Mouse (Mus musculus): ENCODE measurements around the gene Iqcf1.

Iqcf1 gene

GRCm38 (mm10) chr9:106499667-106500066 lies at the start of gene Iqcf1:
Gene Iqcf1, plus strand, starts transcription at chr9:106499967.
- no peak for DNase-seq

GRCm38 (mm10) chr9:106450661-106451060 lies 49.1 kb upstream of the Iqcf1 start:
- peak; percentile 83 for DNase-seq

GRCm38 (mm10) chr9:106451298-106451697 lies 48.5 kb upstream of the Iqcf1 start:
- no peak for DNase-seq

- no peak for DNase-seq
Observed at GRCm38 (mm10) chr9:106451899-106452298, 47.9 kb upstream of the Iqcf1 start.

GRCm38 (mm10) chr9:106452351-106452750 lies 47.4 kb upstream of the Iqcf1 start:
- no peak for DNase-seq

GRCm38 (mm10) chr9:106452821-106453220 lies 46.9 kb upstream of the Iqcf1 start:
- peak; percentile 84 for DNase-seq

GRCm38 (mm10) chr9:106453271-106454070 lies 46.3 kb upstream of the Iqcf1 start, which contains the start of gene Pcbp4:
Gene Pcbp4, plus strand, starts transcription at chr9:106453291.
- peak; percentile 90 for DNase-seq

GRCm38 (mm10) chr9:106454071-106454761 lies 45.6 kb upstream of the Iqcf1 start:
- peak; percentile 75 for DNase-seq

- DNase-seq, result peak; percentile 82
Observed at GRCm38 (mm10) chr9:106454888-106455681, 44.7 kb upstream of the Iqcf1 start.

GRCm38 (mm10) chr9:106456325-106457162 lies 43.2 kb upstream of the Iqcf1 start:
- DNase-seq, result peak; percentile 86

GRCm38 (mm10) chr9:106457163-106457559 lies 42.6 kb upstream of the Iqcf1 start:
- no peak for DNase-seq

GRCm38 (mm10) chr9:106457920-106458319 lies 41.8 kb upstream of the Iqcf1 start:
- no peak for DNase-seq

GRCm38 (mm10) chr9:106459946-106460345 lies 39.8 kb upstream of the Iqcf1 start:
- DNase-seq, result no peak

- DNase-seq, result no peak
Observed at GRCm38 (mm10) chr9:106460401-106461025, 39.3 kb upstream of the Iqcf1 start.

- DNase-seq, result no peak
Observed at GRCm38 (mm10) chr9:106461026-106461415, 38.7 kb upstream of the Iqcf1 start.

GRCm38 (mm10) chr9:106461641-106462429 lies 37.9 kb upstream of the Iqcf1 start:
- no peak for DNase-seq

- no peak for DNase-seq
Observed at GRCm38 (mm10) chr9:106462430-106462800, 37.4 kb upstream of the Iqcf1 start.

GRCm38 (mm10) chr9:106463122-106464063 lies 36.4 kb upstream of the Iqcf1 start:
- DNase-seq, result no peak

GRCm38 (mm10) chr9:106464751-106465541 lies 34.8 kb upstream of the Iqcf1 start:
- DNase-seq, result peak; percentile 91

Measured in embryo, embryonic 11 days (tissue).